Mouse (Mus musculus): ENCODE data around the gene Syt14.
A peak's percentile ranks its signal among the peaks of the same experiment; 100 is the strongest.

The Syt14 gene

DNA sequence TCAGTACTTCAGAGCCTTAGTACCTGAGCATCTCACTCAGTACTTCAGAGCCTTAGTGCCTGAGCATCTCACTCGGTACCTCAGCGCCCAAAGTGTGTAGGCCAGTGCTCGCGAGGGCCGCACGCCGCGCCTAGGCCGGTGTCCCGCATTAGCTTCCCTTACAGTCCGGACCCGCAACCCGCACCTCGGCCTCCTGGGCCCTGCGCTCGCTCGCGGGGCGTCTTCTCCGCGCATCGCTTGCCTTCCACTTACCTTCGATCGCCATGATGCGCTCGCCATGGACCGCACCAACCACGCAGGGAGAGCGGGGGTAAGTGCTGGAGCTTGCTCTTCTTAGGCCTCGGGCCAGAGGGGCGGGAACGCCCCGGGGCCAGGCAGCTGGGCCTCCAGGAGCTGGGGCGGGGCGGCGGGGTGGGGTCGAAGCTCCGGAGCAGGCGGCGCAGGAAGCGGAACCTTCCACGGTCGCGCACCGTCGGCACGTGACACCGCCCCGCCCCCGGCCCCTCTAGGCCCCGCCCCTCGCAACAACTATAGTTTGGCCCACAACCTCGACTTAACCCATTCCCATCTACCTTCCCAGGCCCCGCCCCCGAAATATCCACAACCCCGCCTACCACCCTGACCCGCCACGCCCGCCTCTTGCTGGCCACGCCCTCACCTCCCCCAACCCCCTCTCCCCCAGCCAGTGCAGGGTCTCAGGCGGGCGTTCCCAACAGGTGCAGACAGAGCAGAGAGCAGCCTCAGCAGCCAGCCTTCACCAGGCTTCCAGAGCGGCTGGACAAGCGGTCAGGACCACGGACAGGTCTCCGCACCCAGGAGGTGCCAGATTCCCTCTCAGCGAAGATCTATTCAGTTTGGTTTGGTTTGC, at the start of gene Syt14:
Gene Syt14 (minus strand): TSS at position 405 of the 868 bp plus-strand sequence.
- DNase-seq (ENCODE audit: low spot score in 2 of 2), result peak; percentile 24 to 35

DNA sequence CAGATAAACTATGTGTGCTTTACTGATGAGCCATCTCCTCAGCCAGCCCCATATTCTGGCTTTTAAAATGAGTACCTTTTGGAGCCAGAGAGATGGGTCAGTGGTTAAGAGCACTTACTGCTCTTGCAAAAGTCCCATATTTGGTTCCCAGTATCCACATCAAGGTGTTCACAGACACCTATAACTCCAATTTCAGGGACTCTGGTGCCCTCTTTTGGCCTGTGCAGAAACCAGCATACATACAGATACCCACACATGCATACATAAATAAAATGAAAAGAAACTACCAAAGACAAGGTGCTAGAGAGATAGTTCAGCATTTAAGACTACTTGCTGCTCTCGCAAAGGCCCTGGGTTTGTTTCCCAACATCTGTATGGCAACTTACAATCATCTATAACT, 48.4 kb upstream of the Syt14 start:
- no peak for DNase-seq (ENCODE audit: low spot score in 2 of 2)

DNA sequence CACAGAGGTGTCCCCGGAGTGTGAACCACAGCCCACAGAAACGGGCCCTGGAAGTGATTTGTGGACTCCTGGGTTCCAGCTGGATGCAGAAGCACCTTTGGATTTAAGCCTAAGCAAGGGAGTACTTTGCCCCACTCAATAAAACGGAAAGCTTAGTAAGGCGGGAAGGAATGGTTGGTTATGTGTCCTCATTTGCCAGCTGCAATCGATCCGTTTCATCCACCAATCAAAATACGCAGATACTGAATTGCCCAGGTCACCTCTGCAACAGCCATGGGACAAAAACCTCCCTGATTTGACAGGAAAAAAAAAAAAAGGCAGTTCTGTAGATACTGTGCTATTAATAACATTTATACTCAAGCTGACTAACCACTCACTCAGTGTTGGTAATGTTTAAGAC, 47.5 kb upstream of the Syt14 start:
- no peak for DNase-seq (ENCODE audit: low spot score in 2 of 2)

DNA sequence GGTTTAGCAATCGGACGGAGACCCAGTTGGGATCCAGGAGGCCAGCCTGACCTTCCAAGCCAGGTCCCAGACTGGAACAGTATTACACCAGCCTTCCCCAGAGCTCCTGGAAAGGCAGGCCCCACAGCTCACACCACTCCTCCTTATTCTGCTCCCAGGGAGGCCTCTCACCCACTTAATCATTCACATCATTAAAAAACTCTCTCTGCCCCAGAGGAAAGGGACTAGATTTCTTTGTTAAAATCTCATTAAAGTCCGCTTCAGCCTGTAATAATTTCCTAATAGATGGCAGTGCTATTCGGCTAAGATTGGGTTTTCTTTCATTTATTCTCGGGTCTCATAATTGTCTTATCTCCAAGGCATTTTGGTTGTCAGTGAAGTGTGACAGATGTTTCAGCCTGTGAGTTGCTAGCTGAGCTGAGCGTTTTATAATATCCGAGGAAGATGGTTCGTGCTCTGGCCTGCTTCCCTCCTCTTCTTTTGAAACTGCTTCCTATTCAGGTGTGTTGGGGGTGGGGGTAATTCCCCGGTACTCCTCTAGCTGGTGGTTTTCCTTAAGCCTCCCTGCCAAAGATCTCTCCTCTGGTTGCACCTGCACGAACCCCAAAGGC, 46.8 kb upstream of the Syt14 start:
- DNase-seq (ENCODE audit: low spot score in 2 of 2), result no peak

DNA sequence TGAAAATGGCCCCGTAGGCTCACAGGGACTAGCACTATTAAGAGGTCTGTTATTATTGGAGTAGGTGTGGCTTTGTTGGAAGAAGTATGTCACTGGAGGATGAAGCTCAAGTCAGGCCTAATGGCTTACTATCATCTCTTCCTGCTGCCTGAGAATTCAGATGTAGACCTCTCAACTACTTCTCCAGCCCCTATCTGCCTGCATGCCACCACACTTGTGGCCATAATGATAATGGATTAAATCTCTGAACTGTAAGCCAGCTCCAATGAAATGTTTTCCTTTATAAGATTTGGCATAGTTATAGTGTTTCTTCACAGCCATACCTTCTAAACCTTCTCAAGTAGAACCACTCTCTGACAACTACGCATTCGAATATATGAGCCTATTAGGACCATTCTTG, 27.0 kb upstream of the Syt14 start:
- no peak for DNase-seq (ENCODE audit: low spot score in 2 of 2)

DNA sequence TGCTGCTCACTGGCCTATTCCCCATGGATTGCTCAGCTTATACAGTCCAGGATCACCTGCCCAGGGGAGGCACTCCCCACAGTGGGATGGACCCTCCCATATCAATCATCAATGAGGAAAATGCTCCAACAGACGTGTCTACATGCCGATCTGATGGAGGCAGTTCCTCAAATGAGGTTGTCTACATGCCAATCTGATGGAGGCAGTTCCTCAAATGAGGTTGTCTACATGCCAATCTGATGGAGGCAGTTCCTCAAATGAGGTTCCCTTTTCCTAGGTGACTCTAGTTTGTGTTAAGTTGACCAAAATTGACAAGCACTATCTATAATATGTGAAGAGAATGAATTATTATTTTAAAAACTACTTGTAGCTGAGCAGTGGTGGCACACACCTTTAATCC, 24.6 kb upstream of the Syt14 start:
- DNase-seq (ENCODE audit: low spot score in 2 of 2), result no peak

DNA sequence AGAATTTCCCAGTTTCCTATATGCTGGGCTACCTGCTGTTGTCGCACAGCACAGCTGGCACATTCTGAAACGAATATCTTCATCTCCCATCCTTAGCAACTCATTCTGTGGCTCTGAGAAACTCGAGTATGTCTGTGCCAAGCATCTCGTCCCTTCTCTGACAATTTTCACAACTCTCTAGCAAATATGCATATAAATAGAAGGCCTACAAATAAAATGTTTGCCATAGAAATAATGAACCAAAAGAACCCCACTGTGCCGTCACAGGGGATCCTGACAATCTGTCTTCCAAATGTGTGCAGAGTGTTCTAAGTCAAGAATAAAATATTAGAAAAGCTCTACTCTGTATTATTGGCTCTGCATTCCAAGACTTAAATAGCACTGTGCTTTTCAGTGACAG, 24.0 kb upstream of the Syt14 start:
- DNase-seq (ENCODE audit: low spot score in 2 of 2), result no peak

DNA sequence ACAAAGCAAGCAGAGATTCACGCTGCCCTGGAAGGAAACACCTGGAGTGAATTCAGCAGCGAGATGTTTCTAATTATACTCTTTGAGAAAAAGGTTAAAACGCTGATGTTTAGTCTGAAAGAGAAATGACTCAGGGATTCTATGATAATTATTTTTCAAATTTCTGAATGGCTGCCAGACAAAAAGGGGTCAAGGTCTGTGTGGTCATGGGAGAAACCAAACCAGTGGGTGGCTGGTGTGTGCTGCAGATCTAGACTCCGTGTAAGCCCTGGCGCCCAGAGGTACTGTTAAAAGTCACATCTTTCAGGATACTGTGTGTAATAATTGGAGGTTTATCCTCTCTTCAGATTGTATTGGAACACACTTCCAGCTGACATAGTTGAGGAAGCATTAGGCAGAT, 18.8 kb upstream of the Syt14 start:
- DNase-seq (ENCODE audit: low spot score in 2 of 2), result no peak

DNA sequence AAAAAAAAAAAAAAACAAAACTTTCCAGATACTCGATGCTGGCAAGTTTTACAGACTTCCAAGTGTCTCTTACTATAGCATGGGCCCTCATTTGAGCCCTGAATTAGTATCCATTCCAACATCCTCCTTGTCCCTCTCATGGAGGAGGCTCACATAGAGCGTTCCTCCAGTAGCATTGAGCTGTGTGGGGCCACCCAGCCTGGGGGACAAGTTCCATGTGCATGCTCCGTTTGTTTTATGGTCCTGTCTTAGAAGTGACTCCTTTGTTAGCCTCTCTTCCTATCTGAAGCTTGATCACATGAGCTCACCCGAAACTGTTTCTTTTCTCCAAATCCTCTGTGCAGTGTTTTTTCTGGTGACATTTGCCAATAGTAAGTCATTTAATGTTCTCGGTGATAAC, 17.5 kb upstream of the Syt14 start:
- no peak for DNase-seq (ENCODE audit: low spot score in 2 of 2)

DNA sequence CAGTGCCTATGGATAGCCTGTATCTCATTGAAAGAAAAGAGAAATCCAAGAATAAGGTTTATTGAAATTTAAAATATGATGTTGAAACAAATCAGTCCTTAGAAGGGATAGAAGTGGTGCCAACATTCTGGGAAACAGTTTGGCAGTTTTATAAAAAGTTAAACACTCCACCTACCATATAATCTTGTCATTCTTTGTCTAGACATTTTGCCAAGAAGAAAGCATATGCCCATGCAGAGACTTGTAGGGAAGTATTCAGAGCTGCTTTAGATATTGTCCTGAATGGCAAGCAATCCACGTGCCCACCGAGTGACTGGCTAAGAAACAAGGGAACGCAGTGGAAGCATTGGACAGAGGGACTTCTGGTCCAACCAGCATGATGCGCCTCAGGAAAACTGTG, 12.0 kb upstream of the Syt14 start:
- DNase-seq (ENCODE audit: low spot score in 2 of 2), result no peak

DNA sequence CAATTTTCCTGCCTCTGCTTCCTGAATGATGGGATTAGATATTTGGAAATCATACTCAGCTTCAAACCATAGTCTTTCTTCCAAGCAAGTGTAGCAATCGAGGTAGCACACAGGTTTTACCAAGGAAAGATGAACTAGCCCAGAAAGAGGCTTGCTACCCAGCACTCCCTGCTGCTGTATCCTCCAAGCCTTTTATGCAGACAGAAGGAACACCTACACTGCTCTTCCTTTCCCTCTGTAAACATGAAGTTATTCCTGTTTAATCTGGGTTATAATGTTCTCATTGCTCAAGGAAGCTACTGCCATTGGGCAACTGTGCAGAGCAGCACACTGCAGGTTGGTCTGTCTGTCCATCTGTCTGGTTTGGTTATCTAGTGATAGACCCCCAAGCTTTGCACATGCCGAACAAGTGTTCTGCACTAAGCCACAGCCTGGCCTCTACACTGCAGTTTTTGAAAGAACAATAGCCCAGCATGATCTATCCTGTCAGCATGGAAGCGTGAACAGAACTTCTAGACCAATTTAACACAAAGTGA, 7.3 kb upstream of the Syt14 start:
- DNase-seq (ENCODE audit: low spot score in 2 of 2), result no peak

DNA sequence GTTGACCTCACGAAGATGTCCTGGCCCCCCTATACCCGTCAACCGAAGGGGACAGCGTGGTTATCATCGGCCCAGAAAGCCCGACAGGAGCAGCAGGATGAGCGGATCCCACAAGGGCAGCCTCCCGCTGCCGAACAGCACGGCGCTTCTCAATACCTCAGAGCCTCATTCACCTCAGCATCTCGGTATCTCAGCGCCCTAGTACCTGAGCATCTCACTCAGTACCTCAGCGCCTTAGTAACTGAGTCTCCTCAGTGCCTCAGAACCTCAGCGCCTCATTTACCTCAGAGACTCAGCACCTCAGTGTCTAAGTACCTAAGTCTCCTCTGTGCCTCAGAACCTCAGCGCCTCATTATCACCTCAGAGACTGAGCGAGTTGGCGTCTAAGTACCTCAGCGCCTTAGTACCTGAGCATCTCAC, 614 bp downstream of the Syt14 start:
- peak in 1 of 2 experiments; percentile 11 for DNase-seq (ENCODE audit: low spot score in 2 of 2)

DNA sequence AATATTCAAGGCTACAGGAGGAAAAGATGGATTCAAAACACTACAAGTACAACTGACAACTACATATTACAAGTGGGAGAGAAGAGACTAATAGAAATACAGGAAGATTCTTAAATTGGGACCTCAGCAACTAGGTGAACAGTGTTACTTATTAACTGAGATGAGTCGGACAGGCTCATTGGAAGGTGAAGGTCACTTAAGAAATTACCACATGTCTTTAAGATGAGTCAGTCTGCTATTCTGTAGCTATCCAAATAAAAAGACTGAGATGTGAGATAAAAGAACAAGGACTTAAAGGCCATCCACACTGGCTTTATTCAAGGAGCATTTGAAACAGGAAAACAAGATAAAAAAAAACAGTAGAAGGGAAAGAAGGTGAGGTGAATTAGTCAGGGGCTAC, 11.3 kb downstream of the Syt14 start:
- no peak for DNase-seq (ENCODE audit: low spot score in 2 of 2)

DNA sequence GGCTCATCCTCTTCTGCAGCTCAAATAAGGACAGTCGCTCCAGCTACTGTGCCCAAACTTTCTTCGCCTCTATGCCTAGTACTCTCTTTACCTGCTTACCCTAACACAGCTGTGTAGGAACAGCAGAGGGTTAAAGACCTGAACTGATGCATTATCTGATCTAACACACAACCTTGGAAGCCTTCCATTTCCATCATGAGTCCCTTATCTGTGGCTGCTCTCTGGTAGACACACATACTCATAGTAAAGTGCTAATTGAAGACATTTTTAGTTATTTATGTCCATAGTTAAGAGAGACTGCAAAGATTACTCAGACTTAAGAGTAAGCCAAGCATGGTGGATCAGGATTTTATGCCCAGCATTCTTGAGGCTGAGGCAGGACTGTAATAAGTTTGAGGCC, 23.2 kb downstream of the Syt14 start:
- no peak for DNase-seq (ENCODE audit: low spot score in 2 of 2)

DNA sequence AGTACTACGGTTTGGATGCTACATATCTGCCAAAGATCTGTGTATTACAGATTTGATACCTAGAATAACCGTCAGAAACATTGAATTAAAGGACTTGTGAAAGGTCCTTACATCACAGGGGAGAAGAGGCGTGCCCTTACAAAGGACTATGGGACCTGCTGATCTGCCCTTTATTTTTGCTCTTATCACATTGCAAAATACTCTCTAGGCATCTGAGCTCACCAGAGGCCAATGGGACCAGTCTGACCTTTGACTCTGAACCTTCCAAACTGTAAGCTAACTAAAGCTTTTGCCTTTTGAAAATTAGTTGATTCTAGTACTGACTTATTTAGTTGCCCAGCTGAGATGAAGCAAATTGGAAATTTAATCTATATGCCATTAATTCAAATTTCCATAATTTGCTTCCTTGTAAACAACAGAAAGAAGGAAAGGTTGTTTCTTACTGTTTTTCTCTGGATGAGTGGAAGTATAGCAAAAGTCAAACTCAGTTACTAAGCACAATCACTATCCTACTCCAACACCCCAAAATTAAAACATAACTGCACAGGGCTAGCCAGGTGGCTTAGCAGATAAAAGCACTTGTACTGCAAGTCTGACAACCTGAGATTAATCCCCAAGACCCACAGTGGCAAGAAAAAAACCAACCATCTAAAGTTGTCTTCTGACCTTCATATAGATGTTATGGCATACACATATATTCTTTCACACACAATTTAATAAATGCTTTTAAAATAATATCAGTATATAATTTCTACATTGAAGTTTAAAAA, 24.4 kb downstream of the Syt14 start:
- DNase-seq (ENCODE audit: low spot score in 2 of 2), result no peak

DNA sequence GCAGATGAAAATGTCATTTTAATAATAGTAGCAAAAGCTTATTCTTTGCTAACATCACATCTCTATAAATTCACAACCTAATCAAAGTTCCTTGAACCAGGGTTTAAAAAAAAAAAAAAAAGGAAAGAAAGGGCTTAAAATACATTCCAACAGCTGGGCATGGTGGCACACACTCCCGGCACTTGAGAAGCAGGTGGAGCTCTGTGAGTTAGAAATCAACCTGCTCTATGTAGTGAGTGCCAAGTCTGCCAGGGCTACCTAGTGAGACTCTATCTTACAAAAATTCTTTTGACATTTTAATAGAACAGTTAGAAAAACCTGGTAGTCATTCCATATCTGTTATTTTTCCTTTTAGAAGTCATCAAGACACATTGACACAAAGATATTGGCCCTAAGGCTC, 31.0 kb downstream of the Syt14 start:
- no peak for DNase-seq (ENCODE audit: low spot score in 2 of 2)

DNA sequence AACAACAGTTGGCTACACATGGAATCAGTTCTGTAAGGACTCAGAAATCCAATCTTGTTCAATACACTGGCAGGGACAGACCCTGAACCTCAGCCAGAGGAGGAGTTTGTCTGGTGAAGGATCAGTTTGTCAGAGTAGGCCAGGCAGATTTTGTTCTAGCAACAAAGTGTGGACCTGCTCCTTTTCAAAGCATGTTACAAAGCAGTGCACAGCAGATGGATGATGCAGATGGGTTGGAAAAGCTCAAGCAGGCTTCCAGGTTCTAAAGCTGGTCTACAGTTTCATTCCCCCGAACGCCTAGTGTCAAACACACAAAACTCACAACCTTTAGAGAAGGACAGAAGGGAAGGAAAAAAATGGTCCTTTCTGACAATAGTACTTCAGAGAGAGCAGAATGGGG, 31.6 kb downstream of the Syt14 start:
- no peak for DNase-seq (ENCODE audit: low spot score in 2 of 2)

DNA sequence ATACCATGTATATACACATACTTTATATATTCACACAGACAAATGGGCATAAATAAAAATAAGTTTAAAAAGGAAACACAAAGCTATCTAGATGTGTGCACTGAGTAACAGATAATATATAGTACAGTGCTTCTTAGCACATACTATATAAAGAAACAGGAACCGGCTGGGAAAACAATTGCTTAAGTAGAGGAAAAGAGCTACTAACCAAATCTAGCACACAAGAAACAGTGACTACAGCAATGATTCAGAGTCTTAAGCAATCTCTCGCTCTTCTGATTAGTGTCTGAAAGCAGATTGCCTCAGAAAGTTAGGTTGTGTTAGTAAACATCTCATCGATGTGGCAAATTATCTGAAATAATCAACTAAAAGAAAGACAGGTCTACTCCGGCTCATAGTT, 33.3 kb downstream of the Syt14 start:
- DNase-seq (ENCODE audit: low spot score in 2 of 2), result no peak

DNA sequence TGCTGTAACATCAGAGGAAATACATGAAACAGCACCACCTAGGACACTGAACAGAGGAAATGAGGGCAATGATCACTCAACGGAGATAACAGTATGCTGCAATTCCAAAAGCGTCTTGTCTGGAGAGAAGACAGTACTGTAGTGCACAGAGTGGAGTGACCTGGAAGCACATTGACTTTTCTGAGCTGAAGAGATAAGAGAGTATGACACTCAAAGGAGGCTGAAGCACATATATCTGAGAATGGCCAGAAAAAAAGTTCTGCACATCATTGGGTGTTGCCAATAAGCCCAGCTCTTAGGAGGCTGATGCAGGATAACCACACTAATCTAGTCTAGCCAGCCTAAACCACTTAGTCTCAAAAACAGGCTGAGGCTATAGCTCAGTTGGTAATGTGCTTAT, 34.0 kb downstream of the Syt14 start:
- DNase-seq (ENCODE audit: low spot score in 2 of 2), result no peak

DNA sequence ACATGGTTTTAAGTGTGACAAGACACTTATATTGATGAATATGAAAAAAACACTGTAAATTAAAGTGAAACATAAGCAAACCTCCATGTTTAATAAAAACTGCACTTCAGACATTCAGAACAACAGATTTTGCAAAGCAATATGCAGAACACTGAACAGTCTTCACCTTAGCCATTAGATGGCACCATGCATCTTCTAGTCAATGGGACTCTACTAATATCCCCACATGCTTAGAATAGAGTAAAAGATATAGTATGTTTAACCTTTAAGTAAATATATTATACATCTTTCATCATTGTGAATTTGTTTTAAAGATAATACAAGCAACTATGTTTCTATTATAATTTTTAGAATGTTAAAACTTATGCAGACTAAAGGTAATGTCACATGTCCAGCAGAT, 34.7 kb downstream of the Syt14 start:
- DNase-seq (ENCODE audit: low spot score in 2 of 2), result no peak

DNA sequence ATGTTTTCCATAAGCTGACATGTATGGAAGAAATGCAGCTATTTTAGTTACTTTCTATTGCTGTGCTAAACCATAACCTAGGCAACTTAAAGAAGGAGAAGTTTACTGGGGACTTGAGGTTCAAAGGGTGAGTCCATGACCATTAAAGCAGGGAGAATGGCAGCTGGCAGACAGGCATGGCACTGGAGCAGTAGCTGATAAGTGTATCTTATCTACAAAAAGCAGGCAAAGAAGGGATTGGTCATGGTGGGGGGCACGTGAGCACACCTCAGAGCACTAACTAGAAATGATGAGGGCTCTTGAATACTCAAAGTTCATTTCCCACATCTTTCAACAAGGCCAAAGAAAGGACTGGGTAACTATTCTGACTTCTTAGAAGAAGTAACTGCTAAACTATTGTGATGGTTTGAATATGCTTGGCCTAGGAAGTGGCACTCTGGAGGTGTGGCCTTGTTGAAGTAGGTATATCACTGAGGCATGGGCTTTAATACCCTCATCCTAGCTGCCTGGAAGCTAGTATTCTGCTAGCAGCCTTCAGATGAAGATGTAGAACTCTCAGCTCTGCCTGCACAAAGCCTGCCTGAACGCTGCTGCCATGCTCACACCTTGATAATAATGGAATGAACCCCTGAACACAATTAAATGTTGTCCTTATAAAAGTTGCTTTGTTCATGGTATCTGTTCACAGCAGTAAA, 41.2 kb downstream of the Syt14 start:
- no peak for DNase-seq (ENCODE audit: low spot score in 2 of 2)

DNA sequence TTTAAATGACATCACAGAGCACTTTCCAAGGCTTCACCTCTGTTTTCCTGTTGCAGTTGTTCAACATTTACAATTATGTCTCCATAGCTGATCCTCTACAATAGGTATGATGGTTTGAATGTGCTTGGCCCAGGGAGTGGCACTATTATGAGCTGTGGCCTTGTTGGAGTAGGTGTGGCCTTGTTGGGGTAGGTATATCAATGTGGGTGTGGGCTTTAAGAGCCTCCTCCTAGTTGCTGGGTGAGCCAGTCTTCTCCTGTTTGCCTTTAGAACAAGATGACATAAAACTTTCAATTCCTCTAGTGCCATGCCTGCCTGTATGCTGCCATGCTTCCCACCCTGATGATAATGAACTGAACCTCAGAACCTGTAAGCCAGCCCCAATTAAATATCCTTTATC, 42.1 kb downstream of the Syt14 start:
- no peak for DNase-seq (ENCODE audit: low spot score in 2 of 2)
